Mouse (Mus musculus) hindbrain, postnatal 0 days (tissue): ENCODE measurements around the gene Sorl1. TPM values are rescaled to one million over a fixed set of nuclear protein-coding genes. Genes with fewer than 3 reads are reported as not detected.

Experiments
- ATAC-seq: fragments of 200-750 bp; cut with Nextera tagmentation; 2 replicates; pipeline ENCODE4 v1.8.0; 2017; ENCODE audit warnings: mild to moderate bottlenecking, moderate TSS enrichment, moderate library complexity
- DNase-seq: peaks from one replicate; pipeline ENCODE4 v3.0.0-alpha.2; 2015; ENCODE audit warnings: low spot score
- H3K27ac ChIP-seq: fragments of 300-500 bp; sonication (generic); 2 replicates; pipeline ENCODE4 v1.5.1; 2014; ENCODE audit warnings: mild to moderate bottlenecking
- H3K27me3 ChIP-seq: fragments of 300-500 bp; sonication (generic); 2 replicates; pipeline ENCODE4 v1.6.1; 2014; ENCODE audit warnings: low read length, mixed read lengths; ENCODE audit not compliant: insufficient read depth
- H3K36me3 ChIP-seq: fragments of 300-500 bp; sonication (generic); 2 replicates; pipeline ENCODE4 v1.6.1; 2014; ENCODE audit warnings: low read length, mixed read lengths; ENCODE audit not compliant: insufficient read depth
- H3K4me1 ChIP-seq: fragments of 300-500 bp; sonication (generic); 2 replicates; pipeline ENCODE4 v1.6.1; 2014; ENCODE audit warnings: antibody characterized with exemption, low read length, mixed read lengths; ENCODE audit not compliant: insufficient read depth
- H3K4me2 ChIP-seq: fragments of 300-500 bp; sonication (generic); 2 replicates; pipeline ENCODE4 v1.6.1; 2014; ENCODE audit warnings: low read depth, mild to moderate bottlenecking, low read length, moderate library complexity, mixed read lengths
- H3K4me3 ChIP-seq: fragments of 300-500 bp; sonication (generic); 2 replicates; pipeline ENCODE4 v1.5.1; 2014; ENCODE audit warnings: low read length
- H3K9ac ChIP-seq: fragments of 300-500 bp; sonication (generic); replicated peaks from 2 replicates; pipeline ENCODE4 v1.6.1; 2014; ENCODE audit warnings: mild to moderate bottlenecking, low read length, moderate library complexity, mixed read lengths
- H3K9me3 ChIP-seq: fragments of 300-500 bp; sonication (generic); 2 replicates; pipeline ENCODE4 v1.6.1; 2016; ENCODE audit warnings: low read length, mixed read lengths
- CTCF ChIP-seq: IDR thresholded peaks from 2 replicates; pipeline ENCODE4 v1.5.1; 2016; ENCODE audit warnings: antibody characterized with exemption, control low read depth, low read depth
- WGBS: fragments of 180-500 bp; shearing (Covaris S2); extraction: QIAGEN DNeasy Blood & Tissue Kit; methylation state at CpG from one replicate; pipeline ENCODE4 v1.1.7; 2014; 5-methylcytosine and 5-hydroxymethylcytosine counted together
- polyA plus RNA-seq: library from polyadenylated mRNA; unstranded; fragments of >200 nt; fragmentation: Nextera tagmentation; extraction: Ambion mirVana; gene quantifications from 2 replicates; pipeline ENCODE4 v1.2.1, GENCODE M21; 2015
- total RNA-seq: library from RNA; depleted of rRNA; stranded (reverse); fragments of >200 nt; gene quantifications from 2 replicates; pipeline ENCODE4 v1.2.3, GENCODE M21; 2014

Sorl1 gene
- total and polyA plus RNA-seq, 2 experiments from 2014 or later = 8.2 to 25.6 TPM

DNA sequence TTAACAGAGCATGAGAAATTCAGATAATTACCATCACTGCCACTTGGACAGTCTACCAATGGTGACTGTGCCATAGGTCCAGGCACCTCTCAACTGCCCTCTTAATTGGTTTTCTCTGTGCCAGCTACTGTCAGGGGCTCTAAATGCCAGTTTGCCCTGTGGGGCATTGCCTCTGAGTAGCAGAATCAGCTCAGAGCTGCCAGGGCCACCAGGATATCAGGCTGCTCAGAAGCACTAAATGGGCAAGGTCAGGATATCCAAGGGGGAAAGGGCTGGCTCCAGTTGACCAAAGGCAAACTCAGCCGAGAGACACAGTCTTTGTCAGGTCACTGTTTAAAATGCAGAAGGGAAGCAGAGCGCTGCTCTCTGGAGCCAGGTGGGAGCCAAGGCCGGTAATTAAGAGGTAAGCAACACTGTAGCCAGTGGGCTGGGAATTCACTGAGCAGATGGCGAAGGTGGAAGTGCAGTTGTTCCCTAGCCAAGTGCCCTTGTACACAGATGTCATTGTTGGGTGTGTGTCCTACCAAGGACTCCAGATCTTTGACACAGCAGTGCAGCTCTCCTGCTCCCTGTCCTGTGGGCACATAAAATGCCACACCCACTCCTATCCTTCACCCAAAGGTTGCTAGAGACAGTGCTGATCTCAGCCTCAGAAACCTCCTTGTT lies 181.0 kb downstream of the Sorl1 start:
- ATAC-seq = peak; percentile 81
- WGBS = 38% methylated on average over 4 of the region's 4 CpGs
- no peak for TF ChIP-seq CTCF
- H3K27ac ChIP-seq = no peak overlapping the region
- H3K4me3 ChIP-seq = no peak overlapping the region
- H3K9ac ChIP-seq = no peak overlapping the region
- H3K4me2 ChIP-seq = no peak overlapping the region
- no peaks in the 10 kb centered on the region for H3K36me3 ChIP-seq
- H3K4me1 ChIP-seq = no peaks in the 10 kb centered on the region
- no peaks in the 10 kb centered on the region for H3K27me3 ChIP-seq
- no peaks in the 10 kb centered on the region for H3K9me3 ChIP-seq
- peak; percentile 69 for DNase-seq

DNA sequence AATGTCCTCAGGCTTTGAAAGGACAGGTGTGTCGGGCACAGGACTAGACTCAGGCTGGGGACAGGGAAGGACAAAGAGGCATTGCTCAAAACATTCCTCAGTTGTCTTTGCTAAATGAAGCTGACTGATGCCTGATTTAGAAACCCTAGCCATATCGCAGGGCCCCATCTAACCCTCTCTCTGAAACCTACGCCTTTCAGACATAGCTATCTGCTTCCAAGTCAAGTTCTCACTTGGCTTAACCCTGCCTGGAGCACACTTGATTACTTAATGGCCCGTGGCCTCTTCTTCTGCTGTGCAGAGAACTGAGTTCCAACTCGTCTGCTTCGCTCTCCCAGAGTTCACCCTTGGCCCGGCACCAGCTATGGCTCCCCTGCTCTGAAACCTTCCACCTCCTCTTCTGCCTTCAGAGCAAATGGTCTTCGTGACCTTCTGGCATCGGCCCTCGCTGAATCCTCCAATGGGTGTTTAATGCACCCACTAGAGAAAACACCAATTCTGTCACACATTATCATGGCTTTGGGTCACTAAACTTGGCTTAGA lies 183.7 kb downstream of the Sorl1 start:
- Histone ChIP-seq H3K4me3 (no peak overlapping the region), H3K4me1 (peaks cover 9% of the 10 kb centered on the region), H3K36me3 (no peaks in the 10 kb centered on the region), H3K27me3 (no peaks in the 10 kb centered on the region), H3K9ac (no peak overlapping the region), H3K4me2 (no peak overlapping the region), H3K27ac (no peak overlapping the region), H3K9me3 (no peaks in the 10 kb centered on the region)
- DNase-seq (peak; percentile 25), ATAC-seq (no peak)
- TF ChIP-seq CTCF = no peak
- 63% methylated on average over 10 of the region's 10 CpGs for WGBS

DNA sequence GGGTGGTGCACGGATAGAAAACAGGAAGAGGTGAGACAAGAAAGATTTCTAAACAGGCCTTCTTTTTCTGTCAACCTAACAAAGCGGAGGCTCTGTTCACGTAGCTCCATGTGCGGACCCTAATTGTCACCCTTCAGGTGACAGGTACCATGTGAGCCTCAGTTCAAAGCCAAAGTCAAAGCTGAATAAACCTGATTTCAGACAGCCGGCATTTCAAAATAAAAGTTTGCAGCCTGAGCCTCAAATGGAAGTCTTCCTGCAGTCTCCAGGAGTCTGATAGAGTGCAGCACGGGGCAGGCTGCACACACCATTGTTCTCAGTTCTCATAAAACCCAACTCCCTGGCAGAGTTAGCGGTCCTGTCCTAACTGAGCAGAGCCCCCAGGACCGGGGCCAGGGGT lies 185.6 kb downstream of the Sorl1 start:
- DNase-seq (peak; percentile 60), ATAC-seq (no peak)
- Histone ChIP-seq H3K4me3 (no peak overlapping the region), H3K9ac (no peak overlapping the region), H3K27me3 (no peaks in the 10 kb centered on the region), H3K4me2 (no peak overlapping the region), H3K4me1 (peaks cover 17% of the 10 kb centered on the region), H3K9me3 (no peaks in the 10 kb centered on the region), H3K36me3 (no peaks in the 10 kb centered on the region), H3K27ac (peak overlapping the region; percentile 61)
- TF ChIP-seq CTCF = no peak
- WGBS = 29% methylated on average over 8 of the region's 8 CpGs

DNA sequence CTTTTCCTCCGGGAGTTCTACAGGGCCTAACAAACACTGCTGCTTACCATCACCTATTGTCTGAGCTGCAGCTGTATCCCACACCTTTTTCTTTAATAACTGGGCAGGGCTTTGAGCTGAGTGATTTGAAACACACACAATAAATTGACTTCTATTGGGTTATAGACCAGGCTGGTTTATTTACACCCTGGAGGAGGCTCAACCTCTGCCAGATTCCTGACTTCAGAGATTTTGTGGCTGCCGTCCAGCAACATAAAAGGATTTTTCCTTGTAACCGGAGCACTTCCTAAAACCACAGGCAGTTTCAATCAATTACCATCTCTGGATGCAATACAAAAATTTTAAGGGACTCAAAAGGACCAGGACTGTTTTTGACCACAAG lies 186.1 kb downstream of the Sorl1 start:
- Histone ChIP-seq H3K4me3 (no peak overlapping the region), H3K27me3 (no peaks in the 10 kb centered on the region), H3K9me3 (no peaks in the 10 kb centered on the region), H3K4me2 (no peak overlapping the region), H3K9ac (no peak overlapping the region), H3K4me1 (peaks cover 17% of the 10 kb centered on the region), H3K27ac (peak overlapping the region; percentile 61), H3K36me3 (no peaks in the 10 kb centered on the region)
- TF ChIP-seq CTCF = no peak
- DNase-seq (peak; percentile 76), ATAC-seq (no peak)
- WGBS = 12% methylated on average over 3 of the region's 3 CpGs

DNA sequence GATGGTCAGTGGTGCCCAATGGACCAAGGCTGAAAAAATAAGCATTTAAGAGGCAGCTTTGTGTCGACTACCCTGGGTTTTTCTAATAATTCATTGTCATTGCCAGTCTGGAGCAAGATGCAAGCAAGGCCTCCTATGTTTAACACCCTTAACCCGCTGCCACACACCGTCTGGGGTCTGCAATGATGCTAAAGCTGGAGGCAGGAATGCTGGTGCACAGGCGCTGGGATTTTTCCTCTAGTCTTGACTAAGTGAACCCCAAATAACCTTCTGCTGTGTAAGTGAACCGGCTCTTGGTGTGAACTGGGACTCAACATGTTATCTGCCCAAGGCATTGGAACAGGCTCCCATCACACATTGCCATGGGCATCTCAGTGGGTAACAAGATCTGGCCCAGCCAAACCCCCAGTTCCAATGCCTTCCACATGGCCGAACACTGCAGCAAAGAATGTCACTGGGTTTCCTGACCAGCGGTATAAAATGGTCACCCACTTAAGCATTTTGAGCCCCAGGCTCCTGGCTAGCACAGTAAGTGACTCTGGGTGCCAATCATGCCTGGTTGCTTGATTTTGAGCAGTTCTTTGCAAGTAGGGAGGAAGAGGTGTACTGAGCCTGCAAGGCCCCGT lies 186.6 kb downstream of the Sorl1 start:
- Histone ChIP-seq H3K9me3 (no peaks in the 10 kb centered on the region), H3K36me3 (no peaks in the 10 kb centered on the region), H3K4me1 (peaks cover 17% of the 10 kb centered on the region), H3K9ac (no peak overlapping the region), H3K4me2 (no peak overlapping the region), H3K27me3 (no peaks in the 10 kb centered on the region), H3K4me3 (no peak overlapping the region), H3K27ac (peak overlapping the region; percentile 61)
- DNase-seq = peak; percentile 36
- WGBS = 38% methylated on average over 8 of the region's 8 CpGs
- no peak for TF ChIP-seq CTCF
- no peak for ATAC-seq

DNA sequence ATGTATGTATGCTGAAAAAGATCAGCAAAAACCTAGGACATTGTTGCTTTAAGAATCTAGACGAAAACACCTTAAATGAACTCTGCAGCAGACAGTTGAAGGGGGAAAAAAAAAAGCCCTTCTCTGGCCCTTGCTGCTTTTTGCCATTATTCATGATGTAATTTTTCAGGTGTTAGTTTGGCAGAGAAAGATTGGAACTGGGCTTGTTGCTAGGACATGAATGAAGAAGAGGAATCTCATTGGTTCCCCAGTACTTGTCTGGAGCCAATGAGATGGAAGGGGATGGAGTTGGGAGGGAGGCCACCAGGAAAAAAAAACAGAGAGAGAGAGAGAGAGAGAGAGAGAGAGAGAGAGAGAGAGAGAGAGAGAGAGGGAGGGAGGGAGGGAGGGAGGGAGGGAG lies 187.5 kb downstream of the Sorl1 start:
- ATAC-seq (peak; percentile 70), DNase-seq (peak; percentile 82)
- H3K9me3 ChIP-seq = no peaks in the 10 kb centered on the region
- no peak overlapping the region for H3K4me3 ChIP-seq
- WGBS = 8% methylated on average over 1 of the region's 1 CpGs
- H3K9ac ChIP-seq = no peak overlapping the region
- H3K4me2 ChIP-seq = no peak overlapping the region
- TF ChIP-seq CTCF = no peak
- H3K27me3 ChIP-seq = no peaks in the 10 kb centered on the region
- H3K27ac ChIP-seq = no peak overlapping the region; the same call in 1 of the 2 replicates
- H3K36me3 ChIP-seq = no peaks in the 10 kb centered on the region
- peaks cover 17% of the 10 kb centered on the region for H3K4me1 ChIP-seq

DNA sequence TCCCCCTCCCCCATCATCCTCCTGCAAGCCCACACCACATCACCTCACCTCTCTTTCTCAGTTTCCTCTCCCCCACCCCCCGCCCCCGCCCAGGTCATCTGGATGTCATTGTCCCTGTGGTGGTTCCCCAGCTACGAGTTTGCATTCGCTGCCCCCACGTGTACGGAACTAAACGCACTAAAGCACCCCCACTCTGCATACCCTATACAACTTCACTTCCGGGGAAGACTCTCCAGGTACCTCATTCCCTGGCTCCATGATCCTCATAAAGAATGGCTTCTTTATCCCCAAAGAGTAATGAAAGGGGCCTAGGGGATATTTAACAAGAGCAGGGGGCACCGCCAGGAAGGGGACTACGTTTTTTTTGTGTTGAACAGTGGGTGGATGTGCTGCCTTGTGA lies 188.1 kb downstream of the Sorl1 start:
- Histone ChIP-seq H3K9me3 (no peaks in the 10 kb centered on the region), H3K4me2 (peak overlapping the region; percentile 64), H3K4me1 (peaks cover 17% of the 10 kb centered on the region), H3K27me3 (no peaks in the 10 kb centered on the region), H3K9ac (peak overlapping the region; percentile 49), H3K4me3 (peak overlapping the region; percentile 33), H3K27ac (peak overlapping the region; percentile 90), H3K36me3 (no peaks in the 10 kb centered on the region)
- 3% methylated on average over 10 of the region's 10 CpGs for WGBS
- ATAC-seq = peak; percentile 64
- peak; percentile 38 for DNase-seq
- no peak for TF ChIP-seq CTCF
